Mouse (Mus musculus) liver, adult 2 months (tissue): Measurements from ENCODE around the gene Pnma1. TPM values are rescaled to one million over a fixed set of nuclear protein-coding genes. Genes with fewer than 3 reads are reported as not detected.
"Not testable (repeated sequence)": the region's sequence is repeated elsewhere in the genome, so short reads cannot be mapped to it uniquely, and the experiment has no call there.

Source experiments
- DNase-seq: peaks from one replicate; pipeline ENCODE4 v3.0.0-alpha.2; 2011; ENCODE audit warnings: low read depth, low spot score; ENCODE audit errors: extremely low read depth
- H3K27ac ChIP-seq: fragments of 200-500 bp; replicated peaks from 2 replicates; pipeline ENCODE4 v1.5.1; 2012; ENCODE audit warnings: low read depth, mild to moderate bottlenecking, control low read depth, inconsistent platforms, low read length; ENCODE audit not compliant: insufficient read depth
- H3K27me3 ChIP-seq: fragments of 200-500 bp; 2 replicates; pipeline ENCODE4 v1.6.1; 2012; ENCODE audit warnings: mild to moderate bottlenecking, moderate library complexity, low read length, inconsistent platforms; ENCODE audit not compliant: control insufficient read depth, insufficient read depth
- H3K36me3 ChIP-seq: fragments of 200-500 bp; 2 replicates; pipeline ENCODE4 v1.6.1; 2012; ENCODE audit warnings: low read length, inconsistent platforms; ENCODE audit not compliant: control insufficient read depth, insufficient read depth
- H3K4me1 ChIP-seq: fragments of 200-500 bp; 2 replicates; pipeline ENCODE4 v1.6.1; 2011; ENCODE audit warnings: low read length; ENCODE audit not compliant: control insufficient read depth, insufficient read depth
- H3K4me3 ChIP-seq: fragments of 200-500 bp; 2 replicates; pipeline ENCODE4 v1.5.1; 2011; ENCODE audit warnings: low read depth, mild to moderate bottlenecking, control low read depth, low read length, moderate library complexity; ENCODE audit not compliant: insufficient read depth
- H3K79me2 ChIP-seq: fragments of 200-500 bp; 2 replicates; pipeline ENCODE4 v1.6.1; 2012; ENCODE audit warnings: inconsistent platforms, mild to moderate bottlenecking, low read length, moderate library complexity; ENCODE audit not compliant: control insufficient read depth, insufficient read depth
- H3K9ac ChIP-seq: fragments of 200-500 bp; 2 replicates; pipeline ENCODE4 v1.6.1; 2012; ENCODE audit warnings: low read depth, mild to moderate bottlenecking, control low read depth, inconsistent platforms, low read length
- CTCF ChIP-seq: fragments of 200-500 bp; IDR thresholded peaks from 2 replicates; pipeline ENCODE4 v1.5.1; 2011; ENCODE audit warnings: low read depth, low read length, control low read depth
- POLR2A ChIP-seq: fragments of 200-500 bp; IDR thresholded peaks from 2 replicates; pipeline ENCODE4 v1.6.1; 2011; ENCODE audit warnings: low read length, control low read depth; ENCODE audit not compliant: insufficient read depth; ENCODE audit errors: extremely low read depth
- WGBS: fragments of 180-500 bp; shearing (Covaris S2); methylation state at CpG from one replicate; pipeline ENCODE4 v1.1.7; 2018; 5-methylcytosine and 5-hydroxymethylcytosine counted together
- polyA plus RNA-seq: library from polyadenylated mRNA; depleted of rRNA; stranded (reverse); fragments of >200 nt; gene quantifications from 2 replicates; pipeline ENCODE4 v1.2.3, GENCODE M21; 2012; rRNA removed
- total RNA-seq: library from RNA; depleted of rRNA; stranded (reverse); fragments of >200 nt; gene quantifications from 2 replicates; pipeline ENCODE4 v1.2.3, GENCODE M21; 2014; rRNA removed

Gene Pnma1
- total and polyA plus RNA-seq, 2 experiments: 0.18 TPM; not detected in 1

GRCm38 (mm10) chr12:84101493-84101845, 46.8 kb downstream of the Pnma1 start:
- 47% methylated on average over 2 of the region's 2 CpGs for WGBS
- no peak for DNase-seq
- Histone ChIP-seq H3K36me3 (no peaks in the 10 kb centered on the region), H3K4me3 (peak overlapping the region; percentile 60; the same call in 1 of the 2 replicates), H3K9ac (no peak overlapping the region; the same call in 1 of the 2 replicates), H3K27me3 (no peaks in the 10 kb centered on the region), H3K4me1 (peaks cover 1% of the 10 kb centered on the region; the same call in 1 of the 2 replicates), H3K79me2 (no peaks in the 10 kb centered on the region), H3K27ac (no peak overlapping the region)
- TF ChIP-seq POLR2A: no peak
- no peak for TF ChIP-seq CTCF

DNA sequence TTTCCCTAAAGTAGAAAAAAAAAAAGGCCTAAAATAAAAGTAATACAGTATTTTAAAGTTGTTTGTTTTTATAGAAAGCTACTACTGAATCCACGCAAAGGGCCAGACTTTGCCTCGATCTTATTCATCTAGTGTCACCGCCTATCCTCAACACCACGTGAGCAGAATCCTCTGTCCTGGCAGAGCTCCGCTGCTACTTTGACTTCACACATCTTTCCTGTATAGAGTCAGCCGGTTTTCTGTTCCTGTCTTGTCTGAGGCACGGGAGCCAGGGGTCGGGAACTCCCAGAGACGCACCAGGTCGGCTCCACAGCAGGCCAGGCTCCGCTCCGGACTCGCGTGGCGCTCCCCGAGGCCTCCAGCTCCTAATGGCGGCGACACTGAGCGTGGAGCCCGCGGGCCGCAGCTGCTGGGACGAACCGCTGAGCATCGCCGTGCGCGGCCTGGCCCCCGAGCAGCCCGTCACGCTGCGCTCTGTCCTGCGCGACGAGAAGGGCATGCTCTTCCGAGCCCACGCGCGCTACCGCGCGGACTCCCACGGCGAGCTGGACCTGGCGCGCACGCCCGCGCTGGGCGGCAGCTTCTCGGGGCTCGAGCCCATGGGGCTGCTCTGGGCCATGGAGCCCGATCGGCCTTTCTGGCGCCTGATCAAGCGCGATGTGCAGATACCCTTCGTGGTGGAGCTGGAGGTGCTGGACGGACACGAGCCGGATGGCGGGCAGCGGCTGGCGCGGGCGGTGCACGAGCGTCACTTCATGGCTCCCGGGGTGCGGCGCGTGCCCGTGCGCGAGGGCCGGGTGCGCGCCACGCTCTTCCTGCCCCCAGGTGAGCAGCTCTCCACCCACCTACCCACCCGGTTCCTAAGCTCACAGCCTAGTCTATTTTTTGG, 47.4 kb downstream of the Pnma1 start, which contains the start of gene Acot6:
Gene Acot6 (plus strand): TSS at position 51 of the 889 bp plus-strand sequence.
- DNase-seq: peak; percentile 67
- not testable (repeated sequence) for H3K36me3 ChIP-seq, H3K79me2 ChIP-seq, H3K27ac ChIP-seq, H3K27me3 ChIP-seq, H3K4me1 ChIP-seq
- under 1% methylated on average over 80 of the region's 80 CpGs for WGBS
- H3K9ac ChIP-seq: peak within 1 kb of the TSS; percentile 50
- peak within 1 kb of the TSS; percentile 60 for H3K4me3 ChIP-seq

GRCm38 (mm10) chr12:84100071-84100470, 48.2 kb downstream of the Pnma1 start:
- H3K9ac ChIP-seq: no peak overlapping the region
- DNase-seq: no peak
- WGBS: 78% methylated on average over 1 of the region's 1 CpGs

GRCm38 (mm10) chr12:84099605-84100004, 48.7 kb downstream of the Pnma1 start:
- Histone ChIP-seq H3K27ac (no peak overlapping the region), H3K27me3 (no peaks in the 10 kb centered on the region), H3K79me2 (no peaks in the 10 kb centered on the region), H3K4me1 (peaks cover 1% of the 10 kb centered on the region; the same call in 1 of the 2 replicates), H3K4me3 (no peak overlapping the region), H3K36me3 (no peaks in the 10 kb centered on the region), H3K9ac (no peak overlapping the region)
- 93% methylated on average over 2 of the region's 2 CpGs for WGBS
- no peak for TF ChIP-seq POLR2A
- TF ChIP-seq CTCF: no peak
- peak; percentile 26 for DNase-seq

More at GRCm38 (mm10) chr12:84100071-84100470, 48.2 kb downstream of the Pnma1 start:
- Histone ChIP-seq H3K36me3 (no peaks in the 10 kb centered on the region), H3K4me1 (peaks cover 1% of the 10 kb centered on the region; the same call in 1 of the 2 replicates), H3K79me2 (no peaks in the 10 kb centered on the region), H3K27me3 (no peaks in the 10 kb centered on the region), H3K4me3 (no peak overlapping the region), H3K27ac (no peak overlapping the region)
- TF ChIP-seq POLR2A (no peak), CTCF (no peak)

Other genes starting within 250 kb of the Pnma1 start
- 20.2 and 21.3 TPM in 2 replicates for gene Numb, start 226.6 kb downstream of the Pnma1 start, total RNA-seq
- 38.5 and 46.7 TPM in 2 replicates for gene Numb, start 226.6 kb downstream of the Pnma1 start, polyA plus RNA-seq
- 3.7 and 4.0 TPM in 2 replicates for gene Riox1, start 197.9 kb downstream of the Pnma1 start, total RNA-seq
- 5.5 and 7.7 TPM in 2 replicates for gene Riox1, start 197.9 kb downstream of the Pnma1 start, polyA plus RNA-seq
- not detected in 2 replicates for gene Heatr4, start 163.6 kb downstream of the Pnma1 start, total RNA-seq
- gene Heatr4, start 163.6 kb downstream of the Pnma1 start, polyA plus RNA-seq: not detected in 2 replicates
- gene Acot2, start 160.6 kb downstream of the Pnma1 start, total RNA-seq: 10.1 and 11.2 TPM in 2 replicates
- gene Acot2, start 160.6 kb downstream of the Pnma1 start, polyA plus RNA-seq: 7.9 and 8.6 TPM in 2 replicates
- 26.1 and 30.8 TPM in 2 replicates for gene Acot1, start 139.0 kb downstream of the Pnma1 start, total RNA-seq
- 24.5 and 40.9 TPM in 2 replicates for gene Acot1, start 139.0 kb downstream of the Pnma1 start, polyA plus RNA-seq
- 43.4 and 53.4 TPM in 2 replicates for gene Acot4, start 110.1 kb downstream of the Pnma1 start, total RNA-seq
- gene Acot4, start 110.1 kb downstream of the Pnma1 start, polyA plus RNA-seq: 44.7 and 71.6 TPM in 2 replicates
- gene Gm49366, start 109.6 kb downstream of the Pnma1 start, total RNA-seq: not detected in 2 replicates
- not detected in 2 replicates for gene Gm49366, start 109.6 kb downstream of the Pnma1 start, polyA plus RNA-seq
- 45.4 and 58.2 TPM in 2 replicates for gene Acot3, start 96.3 kb downstream of the Pnma1 start, total RNA-seq
- gene Acot3, start 96.3 kb downstream of the Pnma1 start, polyA plus RNA-seq: 33.7 and 59.9 TPM in 2 replicates
- gene Acot5, start 79.2 kb downstream of the Pnma1 start, total RNA-seq: not detected in 2 replicates
- 0.06 TPM in 1 of 2 replicates, not detected in the other for gene Acot5, start 79.2 kb downstream of the Pnma1 start, polyA plus RNA-seq
- gene Acot6, start 47.8 kb downstream of the Pnma1 start, total RNA-seq: 0.74 and 1.1 TPM in 2 replicates
- gene Acot6, start 47.8 kb downstream of the Pnma1 start, polyA plus RNA-seq: 0.97 and 1.1 TPM in 2 replicates
- gene Dnal1, start 34.1 kb downstream of the Pnma1 start, total RNA-seq: 0.40 and 0.46 TPM in 2 replicates
- gene Dnal1, start 34.1 kb downstream of the Pnma1 start, polyA plus RNA-seq: 0.29 and 0.38 TPM in 2 replicates
- 2.3 and 3.2 TPM in 2 replicates for gene Elmsan1, start 70.4 kb upstream of the Pnma1 start, total RNA-seq
- 3.4 and 3.8 TPM in 2 replicates for gene Elmsan1, start 70.4 kb upstream of the Pnma1 start, polyA plus RNA-seq
- gene Ptgr2, start 136.7 kb upstream of the Pnma1 start, total RNA-seq: 61.9 and 75.3 TPM in 2 replicates
- 16.3 and 18.5 TPM in 2 replicates for gene Ptgr2, start 136.7 kb upstream of the Pnma1 start, polyA plus RNA-seq
- 20.4 and 23.2 TPM in 2 replicates for gene Zfp410, start 168.4 kb upstream of the Pnma1 start, total RNA-seq
- gene Zfp410, start 168.4 kb upstream of the Pnma1 start, polyA plus RNA-seq: 11.8 and 12.5 TPM in 2 replicates
- gene Coq6, start 213.2 kb upstream of the Pnma1 start, total RNA-seq: 21.2 and 23.0 TPM in 2 replicates
- gene Coq6, start 213.2 kb upstream of the Pnma1 start, polyA plus RNA-seq: 25.1 and 27.8 TPM in 2 replicates
- 0.09 and 0.13 TPM in 2 replicates for gene Fam161b, start 213.3 kb upstream of the Pnma1 start, total RNA-seq
- 0.15 and 0.16 TPM in 2 replicates for gene Fam161b, start 213.3 kb upstream of the Pnma1 start, polyA plus RNA-seq